8 mouse cellular contexts compared by ENCODE assay signal in the genomic region with DNA sequence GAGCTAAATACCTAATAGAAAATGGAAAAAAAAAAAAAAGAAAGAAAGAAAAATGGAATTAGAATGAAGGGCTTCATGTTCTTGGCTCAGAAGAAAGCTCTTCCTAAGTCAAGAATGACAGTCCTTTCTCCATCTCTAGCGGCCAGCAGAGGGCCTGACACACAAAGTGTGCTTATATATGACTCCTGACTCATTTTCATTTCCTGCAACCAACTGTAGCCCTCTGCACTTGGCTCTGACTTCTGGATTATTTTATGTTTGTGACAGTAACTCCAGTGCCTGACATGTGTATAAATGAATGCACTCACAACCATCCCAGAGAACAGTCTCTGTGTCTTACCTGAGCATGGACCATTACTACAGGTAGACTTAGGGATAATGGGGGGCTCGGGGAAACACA. TPM values are rescaled to one million over a fixed set of nuclear protein-coding genes. Genes with fewer than 3 reads are reported as not detected.
A peak's percentile ranks its signal among the peaks of the same experiment; 100 is the strongest.
DNase-seq lines count a peak whose midpoint lies in the region; ATAC-seq and TF ChIP-seq lines count a peak whose summit lies in the region.

No protein-coding gene starts in this region.

- peak; percentile 15; the same call in 1 of the 2 replicates for TF ChIP-seq CTCF in liver, adult 2 months (IDR thresholded peaks at IDR 0.05; ENCODE audit: low read depth, low read length)
- TF ChIP-seq CTCF in bone marrow macrophage, adult 2 months (IDR thresholded peaks at IDR 0.05; ENCODE audit: low read depth, low read length), result no peak

- no peak for TF ChIP-seq POLR2A in liver, adult 2 months (IDR thresholded peaks at IDR 0.05; ENCODE audit: extremely low read depth, insufficient read depth, low read length)
- TF ChIP-seq POLR2A in bone marrow macrophage, adult 2 months (IDR thresholded peaks at IDR 0.05; ENCODE audit: borderline replicate concordance, low read depth, low read length), result no peak

- no peak for ATAC-seq in liver, embryonic 12.5 days
- ATAC-seq in megakaryocyte, adult 5-6 weeks (ENCODE audit: poor library complexity, severe bottlenecking), result peak; percentile 58
- ATAC-seq in heart, embryonic 12.5 days (ENCODE audit: insufficient number of reproducible peaks, low FRiP score), result no peak

- no peaks in the 10 kb centered on the region for H3K79me2 ChIP-seq in liver, adult 2 months (ENCODE audit: control insufficient read depth, insufficient read depth, low read length)

- H3K9ac ChIP-seq in liver, adult 2 months (ENCODE audit: low read depth, low read length), result no peak overlapping the region
- no peak overlapping the region for H3K9ac ChIP-seq in liver, embryonic 12.5 days
- H3K9ac ChIP-seq in heart, embryonic 12.5 days, result no peak overlapping the region

- H3K36me3 ChIP-seq in liver, adult 2 months (ENCODE audit: control insufficient read depth, insufficient read depth, low read length), result no peaks in the 10 kb centered on the region
- H3K36me3 ChIP-seq in liver, embryonic 12.5 days, result no peaks in the 10 kb centered on the region
- no peaks in the 10 kb centered on the region for H3K36me3 ChIP-seq in heart, embryonic 12.5 days

- whole genome bisulfite sequencing in liver, adult 2 months, result 58% methylated on average over 2 of the region's 2 CpGs
- WGBS in liver, embryonic 12.5 days (ENCODE audit: insufficient replicate concordance), result 38% methylated on average over 2 of the region's 2 CpGs
- WGBS in heart, embryonic 12.5 days, result 46% methylated on average over 2 of the region's 2 CpGs

- H3K27me3 ChIP-seq in liver, adult 2 months (ENCODE audit: control insufficient read depth, insufficient read depth, low read length), result no peaks in the 10 kb centered on the region
- H3K27me3 ChIP-seq in liver, embryonic 12.5 days (replicated peaks), result peaks cover 45% of the 10 kb centered on the region
- H3K27me3 ChIP-seq in heart, embryonic 12.5 days (replicated peaks), result 0 out of 2 replicates have a peak, but pooled peaks cover 6% of the 10 kb centered on the region

- no peak overlapping the region for H3K4me2 ChIP-seq in liver, embryonic 12.5 days
- no peak overlapping the region for H3K4me2 ChIP-seq in heart, embryonic 12.5 days

- H3K4me3 ChIP-seq in liver, adult 2 months (ENCODE audit: insufficient read depth, low read depth, low read length), result no peak overlapping the region
- H3K4me3 ChIP-seq in liver, embryonic 12.5 days, result no peak overlapping the region
- H3K4me3 ChIP-seq in bone marrow macrophage, adult 2 months (ENCODE audit: insufficient read depth, low read length), result 0 out of 2 replicates have a peak overlapping the region, but pooled peaks have one; percentile 68
- H3K4me3 ChIP-seq in heart, embryonic 12.5 days, result no peak overlapping the region

- no peak overlapping the region for H3K27ac ChIP-seq in liver, adult 2 months (replicated peaks; ENCODE audit: insufficient read depth, low read depth, low read length)
- H3K27ac ChIP-seq in liver, embryonic 12.5 days, result no peak overlapping the region
- peak overlapping the region; percentile 78 for H3K27ac ChIP-seq in bone marrow macrophage, adult 2 months (ENCODE audit: insufficient read depth, low read depth, low read length)
- no peak overlapping the region for H3K27ac ChIP-seq in heart, embryonic 12.5 days (ENCODE audit: poor library complexity, severe bottlenecking)

- no peaks in the 10 kb centered on the region for H3K9me3 ChIP-seq in liver, embryonic 12.5 days (replicated peaks)
- no peaks in the 10 kb centered on the region for H3K9me3 ChIP-seq in heart, embryonic 12.5 days (replicated peaks)

- peak; percentile 24 to 52 for DNase-seq in adrenal gland, adult (ENCODE audit: inconsistent age in 2 of 2, low spot score in 1 of 2)
- DNase-seq in adrenal gland, adult 8-10 months, result no peak
- peak; percentile 20 for DNase-seq in liver, adult 2 months (ENCODE audit: extremely low read depth, low read depth, low spot score)
- no peak for DNase-seq in c-Kit-positive CD71-positive TER-119-positive erythroid progenitor cells, embryonic 14.5 days (ENCODE audit: low spot score)

- peaks cover 2% of the 10 kb centered on the region; the same call in 1 of the 2 replicates for H3K4me1 ChIP-seq in liver, adult 2 months (ENCODE audit: control insufficient read depth, insufficient read depth, low read length)
- H3K4me1 ChIP-seq in liver, embryonic 12.5 days, result peaks cover 11% of the 10 kb centered on the region
- H3K4me1 ChIP-seq in bone marrow macrophage, adult 2 months (ENCODE audit: control insufficient read depth, insufficient read depth, low read length), result peaks cover 3% of the 10 kb centered on the region; the same call in 1 of the 2 replicates
- peaks cover 11% of the 10 kb centered on the region; the same call in 1 of the 2 replicates for H3K4me1 ChIP-seq in heart, embryonic 12.5 days (replicated peaks)

RNA-seq across cellular contexts. Expression of a gene that starts 2.0 kb away (rescaled TPM):
- total RNA-seq in adrenal gland, adult 8-10 months (2022), result 10 to 100 TPM in 2 of 4 experiments, 1 to 10 TPM in 2; 3.2 to 20.5 (median 10.9) TPM
- total RNA-seq in liver, adult 2 months (2014; rRNA removed), result 0.37 and 0.60 TPM in 2 replicates
- 0.05 TPM in 1 of 2 replicates, not detected in the other for polyA plus RNA-seq in liver, adult 2 months (2012; rRNA removed)
- 0.16 and 0.23 TPM in 2 replicates for polyA plus RNA-seq in liver, embryonic 12.5 days (2016; fragmentation: Nextera tagmentation; extraction: Ambion mirVana)
- 0.47 and 0.84 TPM in 2 replicates for polyA plus RNA-seq in bone marrow macrophage, adult 2 months (2012; ENCODE audit: insufficient read depth, insufficient read length, missing spikeins)
- 0.09 TPM in 1 of 2 replicates, not detected in the other for total RNA-seq in megakaryocyte, adult 5-6 weeks (2015)
- 0.15 and 0.16 TPM in 2 replicates for total RNA-seq in megakaryocyte, adult 5-6 weeks (2017)
- polyA plus RNA-seq in heart, embryonic 12.5 days (2016; fragmentation: Nextera tagmentation; extraction: Ambion mirVana), result 1.1 TPM in 2 replicates

RNA-seq across cellular contexts. Expression of a gene that starts 20.0 kb away (rescaled TPM):
- total RNA-seq in adrenal gland, adult 8-10 months (2022), result 10 to 100 TPM in 1 of 4 experiments, 1 to 10 TPM in 3; 4.4 to 10.4 (median 4.7) TPM
- total RNA-seq in liver, adult 2 months (2014; rRNA removed), result 3.1 and 4.9 TPM in 2 replicates
- 0.56 TPM in 1 of 2 replicates, not detected in the other for polyA plus RNA-seq in liver, adult 2 months (2012; rRNA removed)
- polyA plus RNA-seq in liver, embryonic 12.5 days (2016; fragmentation: Nextera tagmentation; extraction: Ambion mirVana), result 3.7 and 4.8 TPM in 2 replicates
- 6.3 and 16.9 TPM in 2 replicates for polyA plus RNA-seq in bone marrow macrophage, adult 2 months (2012; ENCODE audit: insufficient read depth, insufficient read length, missing spikeins)
- 2.2 and 7.2 TPM in 2 replicates for total RNA-seq in megakaryocyte, adult 5-6 weeks (2015)
- 6.5 and 8.5 TPM in 2 replicates for total RNA-seq in megakaryocyte, adult 5-6 weeks (2017)
- polyA plus RNA-seq in heart, embryonic 12.5 days (2016; fragmentation: Nextera tagmentation; extraction: Ambion mirVana), result 7.2 and 9.7 TPM in 2 replicates

RNA-seq across cellular contexts. Expression of a gene that starts 31.1 kb away (rescaled TPM):
- total RNA-seq in adrenal gland, adult 8-10 months (2022), result 10 to 100 TPM; 19.0 to 26.5 (median 25.6) TPM
- total RNA-seq in liver, adult 2 months (2014; rRNA removed), result 6.0 and 7.3 TPM in 2 replicates
- polyA plus RNA-seq in liver, adult 2 months (2012; rRNA removed), result 2.0 and 2.2 TPM in 2 replicates
- polyA plus RNA-seq in liver, embryonic 12.5 days (2016; fragmentation: Nextera tagmentation; extraction: Ambion mirVana), result 3.6 and 3.7 TPM in 2 replicates
- polyA plus RNA-seq in bone marrow macrophage, adult 2 months (2012; ENCODE audit: insufficient read depth, insufficient read length, missing spikeins), result 9.5 and 11.3 TPM in 2 replicates
- total RNA-seq in megakaryocyte, adult 5-6 weeks (2015), result 25.6 and 26.5 TPM in 2 replicates
- 6.8 and 9.7 TPM in 2 replicates for total RNA-seq in megakaryocyte, adult 5-6 weeks (2017)
- polyA plus RNA-seq in heart, embryonic 12.5 days (2016; fragmentation: Nextera tagmentation; extraction: Ambion mirVana), result 9.6 TPM in 2 replicates

Comparison
In these comparisons a context has a peak if more than half of its experiments do, and no peak if none do; other contexts are left out.
1. DNase-seq: peak in adrenal gland, adult (2 of 2) and liver, adult 2 months (single experiment); none in adrenal gland, adult 8-10 months (single experiment) and c-Kit-positive CD71-positive TER-119-positive erythroid progenitor cells, embryonic 14.5 days (single experiment).